Mouse (Mus musculus): ENCODE data around the gene Zswim1.

Zswim1 gene

DNA sequence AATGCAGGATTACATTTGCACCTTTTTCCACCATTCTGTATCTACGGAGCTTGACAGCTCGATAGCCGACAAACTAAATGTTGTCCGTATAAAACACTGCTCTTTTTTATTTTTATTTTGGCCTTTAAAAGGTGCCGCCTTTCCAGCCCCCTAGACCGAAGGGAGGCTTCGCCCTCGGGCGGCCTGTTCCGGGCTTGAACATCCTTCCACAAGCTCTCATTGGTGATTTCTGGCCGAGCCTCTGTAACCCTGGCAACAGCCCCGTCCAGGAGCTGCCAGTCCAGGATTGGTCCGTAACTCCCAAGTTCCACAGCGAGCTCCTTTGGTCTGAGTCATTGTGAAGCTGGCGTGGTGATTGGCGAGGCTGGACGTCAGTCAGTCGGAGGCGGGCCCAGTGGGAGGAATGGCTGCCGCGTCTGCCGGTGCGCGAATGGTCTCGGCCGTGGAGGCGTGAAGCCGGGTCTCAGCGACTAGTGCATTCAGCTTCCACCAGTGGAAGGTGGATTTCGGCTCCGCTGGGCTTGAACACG, at the start of gene Zswim1:
Zswim1 (plus strand) TSS at position 51 of the 530 bp plus-strand sequence.
- in situ Hi-C loops (cut with MboI; ENCODE audit: unreplicated experiment in 2 of 2), result no loop called here

- in situ Hi-C loops (cut with MboI; ENCODE audit: unreplicated experiment in 2 of 2), result no loop called here
Measured at GRCm38 (mm10) chr2:164773229-164773988, 49.1 kb upstream of the Zswim1 start.

DNA sequence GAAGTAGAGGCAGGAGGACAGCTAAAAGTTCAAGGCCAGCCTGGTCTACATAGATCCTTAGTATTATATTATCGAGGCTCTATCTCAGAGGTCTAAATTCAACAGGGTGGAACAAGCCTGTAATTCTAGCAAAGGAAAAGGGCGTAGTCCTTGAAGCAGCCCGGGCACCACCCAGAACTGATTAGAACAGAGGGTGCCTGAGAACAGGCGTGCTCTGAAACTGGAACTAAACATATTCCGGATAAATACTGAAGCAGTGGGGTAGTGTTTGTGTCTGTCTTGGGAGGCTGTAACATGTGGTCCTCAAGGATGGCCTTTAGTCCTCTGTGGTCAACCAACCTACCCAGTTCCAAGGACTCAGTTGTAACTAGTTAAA, 48.5 kb upstream of the Zswim1 start:
- in situ Hi-C loops (cut with MboI; ENCODE audit: unreplicated experiment in 2 of 2), result no loop called here

- in situ Hi-C loops (cut with MboI; ENCODE audit: unreplicated experiment in 2 of 2), result loop anchor here in 1 of 2 experiments (25.0 kb wide), 1 partner anchor 511 kb away; the partner anchor contains the start of gene Slc35c2
Measured at GRCm38 (mm10) chr2:164776130-164776529, 46.4 kb upstream of the Zswim1 start.

- in situ Hi-C loops (cut with MboI; ENCODE audit: unreplicated experiment in 2 of 2), result loop anchor here in 1 of 2 experiments (25.0 kb wide), 1 partner anchor 510 kb away; the partner anchor contains the start of gene Slc35c2
Measured at GRCm38 (mm10) chr2:164776801-164777200, 45.7 kb upstream of the Zswim1 start.

GRCm38 (mm10) chr2:164777246-164778014, 45.1 kb upstream of the Zswim1 start:
- in situ Hi-C loops (cut with MboI; ENCODE audit: unreplicated experiment in 2 of 2), result loop anchor here in 1 of 2 experiments (25.0 kb wide), 1 partner anchor 510 kb away; the partner anchor contains the start of gene Slc35c2

DNA sequence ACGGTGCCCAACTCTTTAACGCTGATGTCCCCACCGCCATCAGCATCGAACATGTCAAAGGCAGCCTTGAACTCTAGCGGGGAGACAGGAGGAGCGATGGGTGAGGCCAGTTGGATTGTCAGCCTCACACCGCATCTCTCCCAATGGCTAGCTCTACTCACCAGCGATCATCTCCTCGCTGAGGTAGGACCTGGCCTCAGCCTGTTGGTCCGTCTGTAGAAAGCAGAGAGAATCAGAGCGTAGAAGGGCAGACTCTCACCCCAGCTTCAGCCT, 44.5 kb upstream of the Zswim1 start:
- in situ Hi-C loops (cut with MboI; ENCODE audit: unreplicated experiment in 2 of 2), result loop anchor here in 1 of 2 experiments (25.0 kb wide), 1 partner anchor 509 kb away; the partner anchor contains the start of gene Slc35c2

GRCm38 (mm10) chr2:164778809-164779208, 43.7 kb upstream of the Zswim1 start:
- in situ Hi-C loops (cut with MboI; ENCODE audit: unreplicated experiment in 2 of 2), result loop anchor here in 1 of 2 experiments (25.0 kb wide), 1 partner anchor 508 kb away; the partner anchor contains the start of gene Slc35c2

DNA sequence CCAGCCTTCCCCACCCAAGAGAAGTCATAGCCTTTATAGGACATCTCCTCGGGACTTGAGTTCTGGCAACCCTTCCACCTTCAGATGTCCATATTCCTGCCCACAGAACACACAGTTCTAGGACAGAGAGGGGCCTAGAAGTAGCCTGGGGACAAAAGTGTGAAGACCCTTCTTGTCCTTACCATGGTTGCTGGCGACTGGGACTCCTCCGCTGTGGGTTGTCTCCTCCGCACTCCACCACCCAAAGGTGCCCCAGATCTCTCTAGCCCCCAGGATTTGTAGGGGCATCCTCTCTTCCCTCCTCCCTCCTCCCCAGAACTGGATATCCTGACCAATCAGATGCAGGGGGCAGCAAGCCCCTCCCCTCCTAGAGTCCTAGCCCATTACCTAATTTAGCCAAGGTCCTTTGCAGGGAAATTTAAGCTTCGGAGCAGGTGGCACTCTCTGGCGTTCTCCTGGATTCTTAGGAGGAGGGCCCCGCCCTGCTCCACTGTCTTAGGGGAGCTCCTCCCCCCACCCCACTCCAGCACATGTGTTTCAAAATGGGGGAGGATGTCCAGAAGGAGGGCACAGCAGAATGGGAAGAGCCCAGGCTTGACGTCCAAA, 42.9 kb upstream of the Zswim1 start, which contains the start of gene Tnnc2:
Tnnc2 (minus strand) TSS at position 487 of the 606 bp plus-strand sequence.
- in situ Hi-C loops (cut with MboI; ENCODE audit: unreplicated experiment in 2 of 2), result loop anchor here in 1 of 2 experiments (25.0 kb wide), 1 partner anchor 508 kb away; the partner anchor contains the start of gene Slc35c2

GRCm38 (mm10) chr2:164781876-164782275, 40.6 kb upstream of the Zswim1 start:
- in situ Hi-C loops (cut with MboI; ENCODE audit: unreplicated experiment in 2 of 2), result loop anchor here in 1 of 2 experiments (25.0 kb wide), 1 partner anchor 505 kb away; the partner anchor contains the start of gene Slc35c2

GRCm38 (mm10) chr2:164783926-164784581, 38.4 kb upstream of the Zswim1 start:
- in situ Hi-C loops (cut with MboI; ENCODE audit: unreplicated experiment in 2 of 2), result loop anchor here in 1 of 2 experiments (25.0 kb wide), 1 partner anchor 503 kb away; the partner anchor contains the start of gene Slc35c2

DNA sequence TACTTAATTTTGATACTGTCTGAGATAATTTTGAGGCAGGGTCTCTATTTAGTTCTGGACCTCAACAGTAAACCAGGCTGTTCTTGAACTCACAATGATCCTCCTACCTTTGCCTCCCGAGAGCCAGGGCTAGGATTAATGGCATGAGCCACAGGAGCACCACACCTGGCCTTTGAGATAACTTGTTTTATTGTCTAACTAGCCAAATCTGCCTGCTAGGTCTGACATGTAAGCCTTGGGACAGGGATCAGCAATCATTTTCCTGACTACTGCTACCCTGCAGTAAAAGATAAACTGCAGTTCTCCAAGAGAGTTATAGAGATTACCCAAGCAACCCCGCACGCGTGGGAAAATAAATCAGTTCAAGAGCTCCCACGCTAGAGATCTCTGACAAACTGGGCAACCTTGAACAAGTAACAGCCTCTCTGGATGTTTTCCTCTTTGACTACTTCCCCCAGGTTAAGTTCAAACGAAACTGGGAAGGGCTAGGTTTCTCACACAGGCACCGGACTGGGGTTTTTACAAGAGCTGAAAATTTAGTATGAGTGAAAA, 37.5 kb upstream of the Zswim1 start:
- in situ Hi-C loops (cut with MboI; ENCODE audit: unreplicated experiment in 2 of 2), result loop anchor here in 1 of 2 experiments (25.0 kb wide), 1 partner anchor 502 kb away; the partner anchor contains the start of gene Slc35c2

GRCm38 (mm10) chr2:164785481-164786387, 36.8 kb upstream of the Zswim1 start, which contains the start of gene Snx21:
Gene Snx21 (plus strand): TSS chr2:164785823.
- in situ Hi-C loops (cut with MboI; ENCODE audit: unreplicated experiment in 2 of 2), result loop anchor here in 1 of 2 experiments (25.0 kb wide), 1 partner anchor 502 kb away; the partner anchor contains the start of gene Slc35c2

DNA sequence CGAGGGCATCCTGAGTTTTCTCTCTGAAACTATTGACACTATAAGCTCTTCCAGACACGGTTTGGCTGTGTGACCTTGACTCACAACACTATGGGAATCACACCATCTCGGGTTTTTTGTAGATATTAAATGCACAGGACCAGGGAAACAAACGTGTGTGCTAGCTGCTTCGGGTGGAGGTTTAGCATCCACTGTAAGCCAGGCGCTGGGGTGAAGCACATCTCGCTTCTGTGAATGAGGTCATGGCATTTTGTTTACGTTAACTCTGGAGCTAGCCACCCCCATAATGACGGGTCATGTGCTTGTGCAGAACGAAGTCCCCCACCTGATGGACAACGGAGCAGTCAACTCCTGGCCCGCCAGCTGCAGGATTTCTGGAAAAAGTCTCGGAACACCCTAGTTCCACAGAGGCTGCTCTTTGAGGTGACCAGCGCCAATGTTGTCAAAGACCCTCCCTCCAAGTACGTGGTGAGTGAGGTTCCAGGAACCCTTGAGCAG, 36.0 kb upstream of the Zswim1 start:
- in situ Hi-C loops (cut with MboI; ENCODE audit: unreplicated experiment in 2 of 2), result loop anchor here in 1 of 2 experiments (25.0 kb wide), 1 partner anchor 501 kb away; the partner anchor contains the start of gene Slc35c2

DNA sequence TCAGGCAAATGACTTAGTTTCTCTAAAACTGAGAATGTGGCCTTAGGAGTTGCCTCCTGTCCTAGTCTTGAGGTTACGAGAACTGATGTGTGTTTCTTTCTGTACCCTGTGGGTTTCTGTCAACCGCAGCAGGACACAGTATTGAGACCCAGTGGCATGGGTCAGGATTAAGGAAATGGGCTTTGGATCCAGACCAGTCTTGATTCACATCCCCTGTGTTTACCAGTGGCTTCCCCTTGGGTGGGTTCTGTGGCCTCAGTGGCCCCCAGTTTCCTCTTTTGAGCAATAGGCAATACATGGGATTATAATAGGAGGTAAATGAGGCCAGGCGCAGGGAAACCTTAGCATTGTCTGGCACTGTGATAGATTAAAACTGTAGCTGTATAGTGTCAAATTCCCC, 35.5 kb upstream of the Zswim1 start:
- in situ Hi-C loops (cut with MboI; ENCODE audit: unreplicated experiment in 2 of 2), result loop anchor here in 1 of 2 experiments (25.0 kb wide), 1 partner anchor 500 kb away; the partner anchor contains the start of gene Slc35c2

- in situ Hi-C loops (cut with MboI; ENCODE audit: unreplicated experiment in 2 of 2), result loop anchor here in 1 of 2 experiments (25.0 kb wide), 1 partner anchor 500 kb away; the partner anchor contains the start of gene Slc35c2
Measured at GRCm38 (mm10) chr2:164787779-164788178, 34.7 kb upstream of the Zswim1 start.

- in situ Hi-C loops (cut with MboI; ENCODE audit: unreplicated experiment in 2 of 2), result loop anchor here in 1 of 2 experiments (25.0 kb wide), 1 partner anchor 499 kb away; the partner anchor contains the start of gene Slc35c2
Measured at GRCm38 (mm10) chr2:164788411-164788810, 34.1 kb upstream of the Zswim1 start.

Data from v-Abl transformed pro-B cells (cell line).